Mouse (Mus musculus) E14TG2a.4 (cell line): ENCODE results near the gene Mars.

Source experiments
- CTCF ChIP-seq: conservative IDR thresholded peaks from 2 replicates; pipeline ENCODE4 v1.5.1; 2014; ENCODE audit warnings: low read length
- NANOG ChIP-seq: IDR thresholded peaks from 2 replicates; pipeline ENCODE4 v1.6.1; 2014; ENCODE audit warnings: borderline replicate concordance, low read length, mixed read lengths
- POU5F1 ChIP-seq: IDR thresholded peaks from 2 replicates; pipeline ENCODE4 v1.6.1; 2014; ENCODE audit warnings: low read length, borderline replicate concordance

GRCm38 (mm10) chr10:127266112-127267091, 45.2 kb downstream of the Mars start, which contains the start of gene Dctn2:
- TF ChIP-seq CTCF (no peak), POU5F1 (no peak), NANOG (no peak)
